Mouse (Mus musculus) cerebellum, adult 2 months (tissue): ENCODE measurements at regions not wholly inside any gene's neighbourhood (a gene's known extent, or its start where the extent isn't known, plus 50 kb on each side); places are given as distances from the start of the nearest gene placed in this dataset.

Experiments
- DNase-seq, 2 experiments: peaks; one replicate each; pipeline ENCODE4 v3.0.0; 2021
- H3K27ac ChIP-seq: fragments of 200-500 bp; 2 replicates; pipeline ENCODE4 v1.5.1; 2012; ENCODE audit warnings: low read length, control low read depth, inconsistent platforms; ENCODE audit not compliant: insufficient read depth
- H3K27me3 ChIP-seq: fragments of 200-500 bp; 2 replicates; pipeline ENCODE4 v1.6.1; 2012; ENCODE audit warnings: inconsistent platforms, mild to moderate bottlenecking, low read length, moderate library complexity; ENCODE audit not compliant: control insufficient read depth, insufficient read depth
- H3K4me1 ChIP-seq: fragments of 200-500 bp; 2 replicates; pipeline ENCODE4 v1.6.1; 2011; ENCODE audit warnings: low read length; ENCODE audit not compliant: control insufficient read depth, insufficient read depth
- H3K4me3 ChIP-seq: fragments of 200-500 bp; replicated peaks from 2 replicates; pipeline ENCODE3; 2011; ENCODE audit warnings: mild to moderate bottlenecking, low read depth, low read length, control low read depth; ENCODE audit not compliant: insufficient read depth
- CTCF ChIP-seq: fragments of 200-500 bp; IDR thresholded peaks from 2 replicates; pipeline ENCODE4 v1.5.1; 2011; ENCODE audit warnings: low read depth, mild to moderate bottlenecking, control low read depth, low read length, moderate library complexity, borderline replicate concordance; ENCODE audit not compliant: insufficient read depth
- POLR2A ChIP-seq: fragments of 200-500 bp; IDR thresholded peaks from 2 replicates; pipeline ENCODE4 v1.6.1; 2011; ENCODE audit warnings: low read length, control low read depth, borderline replicate concordance; ENCODE audit not compliant: insufficient read depth
- WGBS: fragments of 180-500 bp; shearing (Covaris S2); methylation state at CpG from one replicate; pipeline ENCODE4 v1.1.7; 2018; 5-methylcytosine and 5-hydroxymethylcytosine counted together

DNA sequence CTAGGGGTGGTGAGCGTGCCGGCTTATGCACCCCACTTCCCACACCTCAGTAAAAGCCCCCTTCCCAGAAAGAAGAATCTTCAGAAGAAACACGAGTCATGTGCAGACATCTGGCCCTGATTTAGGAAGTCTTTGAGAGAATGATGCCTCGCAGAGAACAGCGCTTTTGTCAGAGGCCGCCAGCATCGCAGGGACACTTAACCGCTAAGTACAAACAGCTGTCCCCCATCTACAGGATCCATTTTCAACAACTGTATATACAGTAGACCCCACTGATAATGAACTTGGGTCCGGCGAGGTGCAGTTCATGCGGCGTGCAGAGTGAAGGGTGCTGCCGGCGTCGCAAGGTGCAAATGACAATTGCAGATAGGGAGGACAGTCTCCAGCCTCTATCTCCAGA lies 85.4 kb upstream of the Rbm19 start:
- WGBS, result 90% methylated on average over 15 of the region's 15 CpGs
- Histone ChIP-seq H3K27me3 (no peaks in the 10 kb centered on the region), H3K4me1 (no peaks in the 10 kb centered on the region), H3K4me3 (no peak overlapping the region), H3K27ac (no peak overlapping the region)
- no peak for DNase-seq
- TF ChIP-seq CTCF (no peak), POLR2A (no peak)

DNA sequence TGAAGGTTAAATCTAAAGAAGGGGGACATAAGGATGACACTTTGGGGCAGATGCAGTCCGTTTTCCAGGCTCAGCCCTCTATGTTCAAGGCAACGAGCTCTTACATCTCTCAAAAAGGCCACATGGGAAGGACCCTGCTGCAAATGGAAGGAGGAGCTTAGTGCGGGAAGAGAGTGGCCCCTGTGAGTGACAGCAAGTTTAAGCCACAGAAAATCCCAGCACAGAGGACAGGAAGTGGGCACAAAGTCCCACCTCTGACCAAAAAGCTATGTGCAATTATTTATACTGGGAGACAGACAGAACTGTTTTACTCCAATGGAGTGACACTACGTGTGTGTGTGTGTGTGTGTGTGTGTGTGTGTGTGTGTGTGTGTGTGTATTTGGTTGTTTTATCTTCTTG lies 84.7 kb upstream of the Rbm19 start:
- WGBS, result 65% methylated on average over 4 of the region's 4 CpGs

DNA sequence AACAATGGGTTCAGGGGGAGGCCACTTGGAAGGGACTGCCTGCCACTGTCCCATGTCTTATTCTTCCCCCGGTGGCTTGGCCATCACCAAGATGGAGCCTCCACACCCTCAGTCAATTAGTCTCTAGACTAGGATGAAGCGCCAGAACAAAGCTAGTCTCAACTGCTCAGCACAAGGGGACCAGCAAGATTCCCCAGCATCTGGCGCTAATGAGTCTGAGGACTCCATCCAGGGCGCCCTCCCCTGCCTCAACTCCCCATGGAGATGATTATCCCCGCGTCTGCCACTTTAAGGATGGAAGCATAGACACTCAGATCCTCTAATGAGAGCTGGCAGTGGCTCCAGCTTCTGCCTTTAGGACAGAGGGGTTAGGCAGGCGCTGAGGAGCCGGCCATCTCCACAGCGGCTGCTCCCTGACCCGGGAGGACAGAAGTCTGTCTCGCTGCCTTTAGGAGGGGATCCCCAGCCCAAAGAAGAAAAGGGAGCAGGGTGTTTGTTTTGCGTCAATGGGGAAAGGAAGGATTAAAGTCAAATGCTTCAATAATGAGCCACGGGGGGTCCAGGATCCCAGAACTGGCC lies 81.7 kb upstream of the Rbm19 start:
- H3K4me3 ChIP-seq, result no peak overlapping the region
- 0 out of 2 replicates have a peak, but pooled peaks cover 2% of the 10 kb centered on the region for H3K4me1 ChIP-seq
- TF ChIP-seq POLR2A (no peak), CTCF (no peak)
- DNase-seq, result no peak
- H3K27me3 ChIP-seq, result no peaks in the 10 kb centered on the region
- H3K27ac ChIP-seq, result no peak overlapping the region
- WGBS, result 9% methylated on average over 13 of the region's 13 CpGs

More for the DNA sequence above, 84.7 kb upstream of the Rbm19 start:
- no peak for TF ChIP-seq CTCF
- no peak for TF ChIP-seq POLR2A
- Histone ChIP-seq H3K4me3 (no peak overlapping the region), H3K4me1 (no peaks in the 10 kb centered on the region), H3K27me3 (no peaks in the 10 kb centered on the region), H3K27ac (no peak overlapping the region)
- no peak for DNase-seq

DNA sequence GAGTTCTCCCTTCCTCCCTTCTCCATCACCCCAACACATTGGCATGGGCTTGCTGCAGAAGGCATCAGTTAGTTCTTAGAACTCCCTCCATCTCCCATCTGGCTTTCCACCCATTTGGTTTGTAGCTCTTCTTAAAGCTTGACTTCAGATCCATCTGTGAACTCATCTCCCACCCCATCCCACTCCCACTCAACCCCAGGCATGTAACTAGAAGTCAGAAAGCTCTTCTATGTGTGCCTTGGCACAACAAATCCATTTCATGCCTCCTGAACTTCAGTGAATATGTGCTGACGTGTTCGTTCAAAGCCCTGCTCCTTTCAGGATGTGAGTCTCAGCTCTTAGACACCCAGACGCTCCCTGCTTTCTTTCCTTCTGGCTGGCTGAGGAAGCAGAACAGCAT lies 81.0 kb upstream of the Rbm19 start:
- TF ChIP-seq POLR2A, result no peak
- no peak for TF ChIP-seq CTCF
- Histone ChIP-seq H3K27ac (no peak overlapping the region), H3K4me1 (0 out of 2 replicates have a peak, but pooled peaks cover 2% of the 10 kb centered on the region), H3K27me3 (no peaks in the 10 kb centered on the region), H3K4me3 (no peak overlapping the region)
- DNase-seq, result no peak
- 64% methylated on average over 3 of the region's 3 CpGs for WGBS

DNA sequence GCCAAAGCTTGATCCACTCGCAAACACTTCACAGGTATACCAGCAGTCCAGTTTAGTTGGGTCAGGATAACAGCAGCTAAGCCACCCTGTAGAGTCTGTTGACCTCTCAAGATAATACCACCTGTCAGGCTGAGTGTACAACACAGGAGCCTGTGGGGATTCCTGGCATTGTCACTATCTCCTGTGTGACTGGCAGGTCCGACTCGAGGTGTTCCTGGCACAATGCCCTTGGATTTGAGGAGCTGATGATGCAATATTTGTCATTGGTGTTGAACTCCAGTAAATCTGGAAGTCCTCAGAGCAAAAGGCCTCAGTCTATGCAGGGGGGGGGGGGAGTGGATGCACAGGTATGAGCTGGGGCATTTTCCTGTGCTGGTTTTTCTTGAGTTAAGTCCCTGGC lies 78.5 kb upstream of the Rbm19 start:
- WGBS, result 16% methylated on average over 3 of the region's 3 CpGs
- H3K27ac ChIP-seq, result no peak overlapping the region
- DNase-seq, result peak; percentile 9 to 46
- 0 out of 2 replicates have a peak, but pooled peaks cover 2% of the 10 kb centered on the region for H3K4me1 ChIP-seq
- no peak overlapping the region for H3K4me3 ChIP-seq
- no peaks in the 10 kb centered on the region for H3K27me3 ChIP-seq
- no peak for TF ChIP-seq POLR2A
- TF ChIP-seq CTCF, result no peak

DNA sequence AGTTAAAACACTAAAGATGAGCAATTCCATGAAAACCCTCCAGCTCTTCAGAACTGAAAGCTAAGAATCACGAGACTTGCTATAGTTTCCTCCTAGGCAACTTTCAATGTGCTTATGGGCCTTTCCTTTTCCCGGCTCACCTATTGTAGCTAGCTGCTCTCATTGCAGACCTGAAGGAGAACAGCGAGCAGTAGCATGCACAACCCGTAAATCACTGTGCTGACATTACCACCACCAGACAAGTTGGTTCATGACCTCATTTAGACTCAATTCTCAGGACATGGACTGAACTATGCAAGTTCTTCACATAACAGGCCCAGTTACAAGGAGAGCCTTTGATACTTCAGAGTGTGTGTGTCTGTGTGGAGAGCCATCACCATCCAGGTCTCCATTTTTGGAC lies 72.5 kb upstream of the Rbm19 start:
- DNase-seq, result no peak
- H3K27ac ChIP-seq, result no peak overlapping the region
- H3K4me3 ChIP-seq, result no peak overlapping the region
- no peaks in the 10 kb centered on the region for H3K27me3 ChIP-seq
- no peaks in the 10 kb centered on the region for H3K4me1 ChIP-seq
- 84% methylated on average over 4 of the region's 4 CpGs for WGBS
- no peak for TF ChIP-seq CTCF
- TF ChIP-seq POLR2A, result no peak

DNA sequence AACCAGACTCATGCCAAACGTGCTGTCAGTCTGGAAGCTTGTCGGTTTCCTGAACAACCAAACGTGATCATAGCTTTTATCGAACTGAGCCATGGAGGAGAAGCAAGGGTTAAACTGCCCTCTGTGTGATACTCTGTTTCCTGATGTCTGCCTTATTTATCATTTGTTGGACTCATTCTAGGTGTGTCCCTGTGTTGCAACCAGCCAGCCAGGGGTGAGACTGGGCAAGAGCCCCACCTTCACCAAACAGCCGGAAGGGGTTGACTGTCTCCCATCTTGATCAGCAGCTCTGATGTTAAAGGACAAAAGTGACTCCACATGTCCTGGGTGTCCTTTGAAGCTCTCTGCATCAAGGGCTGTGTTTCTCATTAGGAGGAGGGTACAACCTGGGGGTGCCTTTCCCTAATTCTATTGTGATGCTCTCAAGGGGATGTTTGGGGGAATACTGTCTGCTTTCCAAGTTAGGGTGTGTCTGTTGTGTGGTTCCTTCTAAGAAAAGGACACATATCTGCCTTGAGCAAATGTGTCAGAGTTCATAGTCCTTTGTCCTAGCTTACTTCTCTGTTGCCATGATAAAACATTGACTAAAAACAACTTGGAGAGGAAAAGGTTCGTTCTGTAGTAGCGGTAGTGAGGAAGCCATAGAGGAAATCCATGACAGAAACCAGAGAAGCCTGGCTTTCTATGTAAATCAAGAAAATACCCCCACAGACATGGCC lies 67.0 kb upstream of the Rbm19 start:
- 80% methylated on average over 7 of the region's 7 CpGs for WGBS
- Histone ChIP-seq H3K27me3 (no peaks in the 10 kb centered on the region), H3K4me3 (no peak overlapping the region), H3K27ac (no peak overlapping the region), H3K4me1 (no peaks in the 10 kb centered on the region)
- DNase-seq, result no peak
- no peak for TF ChIP-seq POLR2A
- no peak for TF ChIP-seq CTCF
